Mouse (Mus musculus) layer of hippocampus, adult 2 months (tissue): ENCODE data around the gene Srarp. TPM values are rescaled to one million over a fixed set of nuclear protein-coding genes. Genes with fewer than 3 reads are reported as not detected.
A peak's percentile ranks its signal among the peaks of the same experiment; 100 is the strongest.

Experiments used
- DNase-seq, 2 experiments: peaks; one replicate each; pipeline ENCODE4 v3.0.0; 2022; ENCODE audit warnings: low spot score in 2 of 2
- H3K27ac ChIP-seq: fragments of 200-600 bp; 2 replicates; pipeline ENCODE4 v1.8.1; 2022
- H3K4me3 ChIP-seq: fragments of 200-600 bp; 2 replicates; pipeline ENCODE4 v1.8.1; 2022; ENCODE audit warnings: mild to moderate bottlenecking
- CTCF ChIP-seq: fragments of 200-600 bp; conservative IDR thresholded peaks from 2 replicates; pipeline ENCODE4 v1.8.1; 2022; ENCODE audit warnings: antibody characterized with exemption, mild to moderate bottlenecking, moderate library complexity
- total RNA-seq, 2 experiments: library from RNA; stranded (reverse); gene quantifications; 2 replicates each; pipeline ENCODE4 v1.2.3; 2021

Gene Srarp
- total RNA-seq, 2 experiments from 2014 or later = 4.1 to 5.3 TPM

DNA sequence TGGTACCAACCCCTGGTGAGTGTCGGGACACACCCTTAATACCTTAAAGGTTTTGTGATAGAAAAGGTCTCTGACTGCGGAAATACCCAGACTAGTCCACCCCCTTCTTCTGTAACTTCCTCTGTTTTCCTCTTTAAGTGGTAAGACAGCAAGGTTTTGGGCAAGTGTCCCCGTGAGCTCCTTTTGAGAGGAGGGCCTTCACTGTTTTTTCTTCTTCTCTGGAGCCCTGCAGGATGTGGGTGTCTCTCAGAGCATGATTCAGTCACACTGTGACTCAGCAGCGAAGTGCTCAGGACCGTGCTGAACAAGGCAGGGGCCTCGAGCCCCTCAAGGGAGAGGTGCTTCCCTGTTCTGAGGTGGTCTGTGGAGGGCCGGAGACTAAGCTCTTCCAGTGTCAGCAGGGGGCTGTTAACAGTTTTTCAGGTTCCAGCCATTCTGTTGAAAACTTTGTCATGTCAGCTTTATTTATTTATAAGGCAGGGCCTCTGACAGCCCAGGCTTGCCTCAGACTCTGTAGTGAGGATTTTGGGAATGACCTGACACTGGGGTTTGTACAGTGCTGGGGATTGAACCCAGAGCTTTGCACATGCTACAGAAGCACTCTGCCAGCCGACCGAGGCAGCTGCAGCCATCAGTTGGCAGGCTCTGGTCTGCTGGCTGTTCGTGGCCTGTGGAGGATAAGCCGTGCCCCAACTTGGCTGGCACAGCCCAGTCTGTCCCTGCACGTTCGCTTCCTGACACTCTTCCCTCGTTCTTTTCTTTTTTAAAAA lies 18.9 kb upstream of the Srarp start:
- peak overlapping the region; percentile 79 for H3K27ac ChIP-seq
- no peak for TF ChIP-seq CTCF
- no peak for DNase-seq
- H3K4me3 ChIP-seq = no peak overlapping the region; the same call in 1 of the 2 replicates

DNA sequence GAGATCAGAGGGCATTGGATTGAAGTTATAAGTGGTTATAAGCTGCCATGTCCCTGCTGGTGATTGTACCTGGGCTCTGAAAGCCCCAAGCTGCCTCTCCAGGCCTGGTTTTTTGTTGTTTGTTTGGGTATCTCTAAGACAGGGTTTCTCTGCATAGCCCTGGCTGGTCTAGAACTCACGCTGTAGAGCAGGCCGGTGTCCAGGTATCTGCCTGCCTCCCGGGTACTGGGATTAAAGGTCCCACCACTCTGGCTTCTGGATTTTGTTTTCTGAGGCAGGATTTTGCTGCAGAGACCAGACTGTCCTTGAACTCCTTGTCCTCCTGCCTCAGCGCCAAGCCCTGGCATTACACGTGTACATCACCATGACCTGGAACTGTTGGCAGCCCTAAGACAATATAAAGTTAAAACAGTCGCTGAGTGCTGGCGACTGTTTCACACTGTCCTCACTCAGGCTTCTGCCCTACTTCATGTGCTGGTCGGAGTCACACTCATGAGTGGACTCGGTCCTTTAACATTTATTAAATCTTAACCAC lies 16.1 kb upstream of the Srarp start:
- DNase-seq = no peak
- H3K4me3 ChIP-seq = no peak overlapping the region
- TF ChIP-seq CTCF = no peak
- H3K27ac ChIP-seq = no peak overlapping the region

DNA sequence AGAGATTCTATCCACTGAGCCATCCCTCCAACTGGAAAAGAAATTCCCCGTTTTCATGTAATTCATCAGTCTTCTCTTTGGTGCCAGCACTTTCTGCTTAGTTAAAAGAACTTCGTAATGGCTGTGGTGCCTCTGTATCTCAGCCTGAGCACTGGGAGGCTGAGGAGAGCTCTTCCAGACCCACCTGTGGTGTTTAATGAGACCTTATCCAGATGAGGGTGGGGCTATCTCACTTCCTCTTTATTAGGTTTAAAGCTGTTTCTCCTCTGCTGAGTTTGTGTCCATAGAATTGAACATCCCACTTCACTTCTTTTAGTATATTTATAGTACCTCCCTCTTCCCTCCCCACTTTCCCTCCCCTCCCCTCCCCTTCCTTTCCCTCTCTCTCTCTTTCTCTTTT lies 15.3 kb upstream of the Srarp start:
- Histone ChIP-seq H3K4me3 (no peak overlapping the region), H3K27ac (no peak overlapping the region)
- TF ChIP-seq CTCF = no peak
- DNase-seq = no peak

DNA sequence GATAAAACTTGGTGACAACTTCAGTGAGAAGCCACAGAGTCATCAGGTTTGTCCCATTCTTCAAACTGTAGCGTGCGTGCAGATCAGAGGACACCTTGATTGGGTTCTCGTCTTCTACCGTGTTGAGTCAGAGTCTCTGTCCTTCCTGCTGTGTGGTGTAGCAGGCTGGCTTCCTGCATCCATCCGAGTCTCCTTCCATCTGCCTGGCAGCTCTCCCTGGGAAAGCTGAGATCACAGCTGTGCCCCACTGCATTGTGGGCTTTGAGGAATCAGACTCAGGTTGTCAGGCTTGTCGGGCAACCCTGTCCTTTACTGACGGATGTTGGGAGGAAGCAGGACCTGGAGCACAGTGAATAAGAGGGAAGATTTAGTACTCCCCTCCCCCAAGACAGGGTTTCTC lies 10.3 kb upstream of the Srarp start:
- DNase-seq = no peak
- Histone ChIP-seq H3K27ac (no peak overlapping the region), H3K4me3 (no peak overlapping the region)
- TF ChIP-seq CTCF = no peak

DNA sequence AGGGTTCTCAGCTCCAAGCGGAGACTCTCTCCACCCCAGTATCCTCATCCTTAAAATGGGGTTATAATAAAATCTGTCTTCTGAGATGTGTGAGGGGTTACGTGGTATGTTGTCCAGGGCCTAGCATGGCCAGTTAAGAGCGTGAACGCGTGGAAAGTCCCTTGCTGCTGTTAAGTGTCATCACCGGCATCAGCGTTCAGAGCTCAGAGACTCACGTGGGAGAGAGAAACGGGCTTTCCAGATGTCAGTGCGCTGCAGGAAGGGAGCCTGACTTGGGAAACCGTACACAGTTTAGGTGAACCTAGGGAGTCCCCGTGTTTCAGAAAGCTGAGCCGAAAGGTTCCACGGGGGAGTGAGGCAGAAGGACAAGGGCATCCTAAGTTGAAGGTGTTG lies 9.4 kb upstream of the Srarp start:
- no peak for DNase-seq
- Histone ChIP-seq H3K4me3 (peak overlapping the region; percentile 90), H3K27ac (peak overlapping the region; percentile 93)
- TF ChIP-seq CTCF = no peak

DNA sequence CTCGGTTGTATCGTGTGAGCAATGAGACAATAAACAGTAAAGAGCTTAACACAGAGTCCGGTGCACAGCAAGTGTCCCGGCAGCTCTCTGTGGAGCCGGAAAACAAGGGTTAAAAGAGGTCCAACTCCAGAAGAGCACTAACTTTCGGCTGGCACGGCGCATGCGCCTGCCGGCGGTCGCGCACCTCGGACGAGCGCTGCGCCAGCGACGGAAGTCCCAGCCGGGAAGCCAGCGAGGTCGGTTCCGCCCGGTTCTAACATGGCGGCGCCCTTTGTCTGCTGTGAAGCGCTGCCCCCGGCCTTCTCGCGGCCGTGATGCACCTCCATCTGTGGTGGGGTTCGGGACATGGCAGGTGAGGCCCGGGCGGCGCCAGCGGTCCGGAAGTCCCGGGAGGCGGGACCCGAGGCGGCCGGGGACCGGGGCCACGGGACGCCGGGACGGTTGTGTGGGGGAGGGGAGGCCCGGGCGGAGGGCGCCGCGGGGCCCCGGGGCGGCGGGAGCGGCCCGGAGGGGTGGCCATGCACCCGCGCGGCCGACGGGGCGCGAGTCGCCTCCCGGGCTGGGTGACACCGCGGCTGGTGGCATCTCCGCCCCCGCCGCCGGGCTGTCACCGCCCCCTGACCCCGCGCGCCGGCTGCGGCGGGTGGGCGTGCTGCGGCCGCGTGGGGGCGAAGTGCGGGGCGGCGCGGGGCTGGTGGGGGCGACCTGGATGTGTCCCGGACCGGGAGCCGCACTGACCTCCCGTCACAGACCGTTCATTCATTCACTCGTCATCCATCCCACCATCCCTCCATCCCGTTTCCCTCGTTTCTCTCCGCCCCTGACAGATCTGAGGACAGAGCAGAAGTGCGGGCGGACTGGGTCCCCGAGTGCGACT lies 8.8 kb upstream of the Srarp start, which contains the start of gene Zbtb17:
Gene Zbtb17 (plus strand): TSS at position 204 of the 877 bp plus-strand sequence.
- TF ChIP-seq CTCF = no peak
- Histone ChIP-seq H3K4me3 (peak within 1 kb of the TSS; percentile 90), H3K27ac (peak within 1 kb of the TSS; percentile 93)
- peak; percentile 86 to 89 for DNase-seq

DNA sequence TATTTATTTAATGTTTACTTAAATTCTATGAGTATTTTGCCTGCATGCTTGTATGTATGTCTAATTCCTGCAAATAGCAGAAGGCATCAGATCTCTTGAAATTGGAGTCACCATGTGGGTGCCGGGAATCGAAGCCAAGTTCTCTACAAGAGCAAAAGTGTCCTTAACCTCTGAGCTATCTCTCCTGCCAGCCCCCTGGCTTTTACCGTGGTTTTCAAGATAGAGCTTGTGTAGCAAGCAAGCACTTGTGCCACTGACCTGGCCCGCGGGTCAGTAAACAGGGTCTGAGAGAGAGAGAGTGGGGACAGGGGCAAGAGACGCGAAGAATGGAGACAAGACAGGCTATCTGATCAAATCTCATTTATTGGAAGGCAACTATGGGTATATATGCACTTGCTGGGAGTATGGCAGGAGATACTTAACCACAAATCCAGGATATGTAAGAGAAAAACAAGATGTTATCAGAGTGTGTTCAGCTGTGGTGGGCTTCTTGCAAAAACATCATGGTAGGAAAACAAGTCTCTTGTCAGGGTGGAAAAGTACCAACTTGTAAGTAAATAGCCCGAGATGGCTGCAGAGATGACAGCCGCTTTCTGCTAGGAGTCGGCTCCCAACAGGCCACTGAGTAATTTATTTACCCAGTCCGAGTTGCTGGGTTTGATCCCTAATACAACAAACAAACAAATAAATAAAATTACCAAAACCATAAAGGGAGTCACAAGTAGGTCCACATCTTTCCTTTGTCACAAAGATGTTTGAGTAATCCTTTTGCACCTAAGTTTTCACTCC lies 7.9 kb upstream of the Srarp start:
- no peak for DNase-seq
- TF ChIP-seq CTCF = no peak
- H3K4me3 ChIP-seq = peak overlapping the region; percentile 90
- peak overlapping the region; percentile 93 for H3K27ac ChIP-seq

DNA sequence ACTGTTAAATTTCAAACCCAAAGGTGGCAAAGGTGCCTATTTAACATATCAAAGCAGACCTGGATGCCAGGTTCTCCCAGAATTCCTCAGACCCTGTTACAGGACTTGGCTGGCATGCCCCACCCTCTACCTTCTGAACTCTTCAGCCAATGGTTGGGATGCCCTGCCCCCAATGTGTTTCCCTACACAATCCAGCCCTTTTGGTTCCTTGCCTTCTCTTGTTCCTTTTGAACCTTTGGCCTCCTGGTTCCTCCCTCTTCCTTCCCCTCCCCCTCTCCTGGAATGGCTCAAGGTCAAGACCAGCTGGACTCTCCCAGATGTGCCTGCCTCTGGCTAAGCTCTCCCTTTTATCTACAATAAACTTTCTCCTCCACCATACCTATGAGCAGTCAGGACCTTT lies 5.0 kb upstream of the Srarp start:
- TF ChIP-seq CTCF = no peak
- H3K4me3 ChIP-seq = no peak overlapping the region
- DNase-seq = no peak
- no peak overlapping the region for H3K27ac ChIP-seq

DNA sequence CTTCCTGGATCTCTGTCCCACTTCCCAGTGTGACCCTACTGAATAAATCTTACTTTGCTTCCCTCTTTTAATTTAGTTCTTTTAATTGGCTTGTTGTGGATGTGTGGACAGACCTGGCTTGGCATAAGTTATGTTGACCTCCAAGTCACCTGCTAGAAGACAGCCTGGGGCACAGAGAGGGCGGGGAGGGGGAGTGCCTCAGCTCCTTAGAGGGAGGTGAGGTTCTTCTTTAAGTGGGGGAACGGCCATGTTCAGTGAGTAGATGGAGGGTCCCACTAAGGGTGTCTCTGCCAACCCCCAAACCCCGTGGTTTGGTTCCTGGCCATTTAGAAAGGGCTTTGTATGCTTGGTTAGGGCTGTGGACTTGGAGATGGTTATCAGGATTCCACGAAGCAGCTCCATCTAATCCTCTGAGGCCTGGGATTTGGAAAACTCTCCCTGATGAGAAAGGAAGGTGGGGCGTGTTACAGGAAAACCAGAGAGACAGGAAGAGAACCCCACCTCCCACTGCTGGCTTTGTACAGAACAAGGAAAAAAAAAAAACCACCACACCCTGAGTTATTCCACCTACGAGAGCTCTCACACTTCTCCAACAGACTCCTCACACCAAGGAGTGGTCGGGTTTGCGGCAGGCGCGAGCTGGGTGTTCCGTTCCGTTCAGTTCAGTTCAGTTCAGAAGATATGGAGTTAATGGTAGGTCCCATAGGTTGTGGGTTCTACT lies 3.3 kb upstream of the Srarp start:
- Histone ChIP-seq H3K27ac (peak overlapping the region; percentile 39), H3K4me3 (no peak overlapping the region)
- no peak for TF ChIP-seq CTCF
- no peak for DNase-seq

DNA sequence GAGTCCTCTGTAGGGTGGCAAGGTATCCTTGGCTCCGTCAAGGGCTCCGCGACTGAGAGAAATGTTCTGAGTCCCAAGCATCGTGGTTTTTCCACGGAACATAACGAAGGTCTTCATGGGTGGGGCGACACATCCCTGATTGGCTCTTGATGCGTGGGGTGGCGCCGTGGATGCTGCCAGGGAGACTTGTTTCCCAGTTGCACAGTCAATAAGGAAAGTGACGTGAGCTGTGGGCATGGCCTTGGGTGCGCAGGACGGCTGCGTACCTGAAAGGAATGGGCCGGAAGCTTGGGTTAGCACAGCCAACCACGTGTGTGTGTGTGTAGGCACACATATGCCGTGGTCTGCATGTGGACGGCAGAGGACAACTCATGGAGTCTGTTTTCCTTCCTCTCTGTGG lies 2.7 kb downstream of the Srarp start:
- no peak for TF ChIP-seq CTCF
- Histone ChIP-seq H3K27ac (peak overlapping the region; percentile 46; the same call in 1 of the 2 replicates), H3K4me3 (peak overlapping the region; percentile 18; the same call in 1 of the 2 replicates)
- no peak for DNase-seq

DNA sequence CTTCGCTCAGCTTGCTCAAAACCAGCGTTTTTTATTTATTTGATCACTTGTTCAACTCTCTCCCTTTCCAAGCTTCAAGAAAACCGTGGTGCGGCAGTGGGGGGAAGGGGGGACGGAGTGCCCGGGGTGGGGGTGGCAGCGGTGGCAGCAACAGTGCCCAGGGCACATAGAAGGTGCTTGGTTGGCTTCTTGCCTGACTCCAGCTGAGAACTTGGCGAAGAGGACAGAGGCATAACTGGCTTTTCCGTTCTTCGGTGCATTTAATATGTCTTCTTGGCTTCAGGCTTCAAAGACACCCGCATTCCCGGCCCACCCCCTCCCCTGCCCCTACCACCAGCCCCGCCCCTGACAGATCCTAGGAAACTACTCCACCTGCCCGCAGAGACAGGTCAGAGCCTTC lies 3.2 kb downstream of the Srarp start:
- no peak overlapping the region; the same call in 1 of the 2 replicates for H3K27ac ChIP-seq
- no peak overlapping the region; the same call in 1 of the 2 replicates for H3K4me3 ChIP-seq
- TF ChIP-seq CTCF = no peak
- no peak for DNase-seq

DNA sequence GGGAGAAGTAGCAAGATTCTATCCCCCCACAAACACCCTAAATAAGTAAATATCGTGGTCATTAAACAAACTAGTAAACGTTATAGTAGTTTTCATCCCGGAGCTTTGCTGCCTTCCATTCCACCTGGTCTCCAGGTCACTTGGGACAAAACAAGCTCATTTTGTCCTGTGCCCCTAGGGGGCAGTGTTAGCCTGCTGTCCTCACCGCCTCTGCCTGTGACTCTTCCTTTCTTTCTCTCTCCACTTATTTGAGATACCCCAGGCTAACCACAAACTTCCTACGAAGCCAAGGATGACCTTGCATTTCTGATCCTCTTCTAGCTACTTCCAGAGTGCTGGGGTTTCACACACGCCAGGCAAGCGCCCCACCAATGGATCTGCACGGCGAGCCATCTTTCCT lies 4.9 kb downstream of the Srarp start:
- H3K27ac ChIP-seq = no peak overlapping the region
- TF ChIP-seq CTCF = peak; percentile 97
- no peak overlapping the region for H3K4me3 ChIP-seq
- DNase-seq = peak; percentile 59 to 73
